Mouse (Mus musculus) limb, embryonic 11.5 days (tissue): ENCODE results near the gene Calcoco1. TPM values are rescaled to one million over a fixed set of nuclear protein-coding genes. Genes with fewer than 3 reads are reported as not detected.

ENCODE experiments used
- ATAC-seq: fragments of 200-750 bp; cut with Nextera tagmentation; 2 replicates; pipeline ENCODE4 v1.8.0; 2017; ENCODE audit warnings: low read depth; ENCODE audit not compliant: insufficient number of reproducible peaks, low FRiP score, low TSS enrichment
- DNase-seq: peaks from one replicate; pipeline ENCODE4 v3.0.0-alpha.2; 2015; ENCODE audit warnings: low spot score
- H3K27ac ChIP-seq: fragments of 300-500 bp; sonication (generic); replicated peaks from 2 replicates; pipeline ENCODE4 v1.5.1; 2014; ENCODE audit warnings: low read depth, mild to moderate bottlenecking, low read length
- H3K27me3 ChIP-seq: fragments of 300-500 bp; sonication (generic); 2 replicates; pipeline ENCODE4 v1.6.1; 2014; ENCODE audit warnings: mild to moderate bottlenecking, low read length, mixed read lengths; ENCODE audit not compliant: control insufficient read depth, insufficient read depth
- H3K36me3 ChIP-seq: fragments of 300-500 bp; sonication (generic); 2 replicates; pipeline ENCODE4 v1.6.1; 2014; ENCODE audit warnings: mild to moderate bottlenecking, low read length, moderate library complexity, mixed read lengths; ENCODE audit not compliant: control insufficient read depth, insufficient read depth
- H3K4me1 ChIP-seq: fragments of 300-500 bp; sonication (generic); 2 replicates; pipeline ENCODE4 v1.6.1; 2014; ENCODE audit warnings: low read length, mixed read lengths; ENCODE audit not compliant: control insufficient read depth, insufficient read depth
- H3K4me2 ChIP-seq: fragments of 300-500 bp; sonication (generic); 2 replicates; pipeline ENCODE4 v1.6.1; 2014; ENCODE audit warnings: low read depth, mild to moderate bottlenecking, moderate library complexity; ENCODE audit not compliant: severe bottlenecking
- H3K4me3 ChIP-seq: fragments of 300-500 bp; sonication (generic); 2 replicates; pipeline ENCODE4 v1.5.1; 2014; ENCODE audit warnings: low read depth, low read length
- H3K9ac ChIP-seq: fragments of 300-500 bp; sonication (generic); 2 replicates; pipeline ENCODE4 v1.6.1; 2014; ENCODE audit warnings: mild to moderate bottlenecking, low read length
- H3K9me3 ChIP-seq: fragments of 300-500 bp; sonication (generic); 2 replicates; pipeline ENCODE4 v1.6.1; 2016; ENCODE audit warnings: low read length; ENCODE audit not compliant: control insufficient read depth
- WGBS: fragments of 180-500 bp; shearing (Covaris S2); extraction: QIAGEN DNeasy Blood & Tissue Kit; methylation state at CpG from one replicate; pipeline ENCODE4 v1.1.7; 2014; 5-methylcytosine and 5-hydroxymethylcytosine counted together
- polyA plus RNA-seq: library from polyadenylated mRNA; unstranded; fragments of >200 nt; fragmentation: Nextera tagmentation; extraction: Ambion mirVana; gene quantifications from 2 replicates; pipeline ENCODE4 v1.2.1, GENCODE M21; 2014

Gene Calcoco1
- 34.4 and 36.4 TPM in 2 replicates for polyA plus RNA-seq

GRCm38 (mm10) chr15:102721980-102722475 lies at the start of gene Calcoco1:
Gene Calcoco1, minus strand, starts transcription at chr15:102722178.
- ATAC-seq (peak; percentile 98), DNase-seq (peak; percentile 99)
- Histone ChIP-seq H3K4me2 (peak within 1 kb of the TSS; percentile 49), H3K27ac (no peak within 1 kb of the TSS), H3K4me3 (peak within 1 kb of the TSS; percentile 31), H3K36me3 (no peaks in the 10 kb centered on the region), H3K4me1 (no peaks in the 10 kb centered on the region), H3K27me3 (no peaks in the 10 kb centered on the region), H3K9me3 (no peaks in the 10 kb centered on the region), H3K9ac (0 out of 2 replicates have a peak within 1 kb of the TSS, but pooled peaks have one; percentile 0)
- WGBS = 1% methylated on average over 27 of the region's 27 CpGs

DNA sequence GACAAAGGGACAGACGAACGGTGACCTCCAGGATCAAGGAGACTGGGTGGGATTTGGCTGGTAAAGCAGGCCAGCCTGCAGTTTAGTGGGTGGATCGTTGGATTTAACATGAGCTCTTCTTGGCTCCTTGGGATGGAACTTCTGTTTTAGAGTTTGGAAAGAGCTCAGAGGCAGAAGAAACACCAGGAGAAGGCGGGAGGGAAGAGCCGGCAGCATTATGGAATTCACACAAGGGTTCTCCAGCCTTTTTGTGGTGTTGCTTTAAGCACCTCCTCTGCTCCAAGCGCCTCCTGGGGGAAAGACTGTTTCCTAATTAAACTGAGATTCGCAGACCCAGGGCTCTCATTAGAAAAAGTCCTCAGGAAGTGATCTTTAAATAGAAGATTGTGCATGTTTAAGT lies 48.9 kb upstream of the Calcoco1 start:
- 45% methylated on average over 7 of the region's 7 CpGs for WGBS
- Histone ChIP-seq H3K9ac (no peak overlapping the region), H3K4me2 (no peak overlapping the region), H3K27me3 (no peaks in the 10 kb centered on the region), H3K27ac (no peak overlapping the region), H3K9me3 (no peaks in the 10 kb centered on the region), H3K36me3 (no peaks in the 10 kb centered on the region), H3K4me3 (no peak overlapping the region), H3K4me1 (no peaks in the 10 kb centered on the region)
- ATAC-seq = no peak
- no peak for DNase-seq

DNA sequence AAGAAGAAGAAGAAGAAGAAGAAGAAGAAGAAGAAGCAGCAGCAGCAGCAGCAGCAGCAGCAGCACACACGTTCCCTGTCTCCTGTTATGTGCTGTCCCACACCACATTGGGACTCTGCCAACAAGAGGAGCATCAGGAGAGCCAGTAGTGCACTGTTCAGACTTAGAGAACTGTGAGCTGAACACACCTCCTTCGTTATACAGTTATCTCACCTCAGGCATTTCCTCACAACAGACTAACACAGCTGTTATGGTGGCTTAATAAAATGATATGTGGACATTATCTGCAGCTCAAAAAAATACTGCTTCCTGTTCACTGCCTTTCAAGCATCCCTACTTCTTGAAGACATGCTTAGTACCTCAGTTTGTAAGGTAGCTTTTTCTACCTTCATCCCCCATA lies 43.2 kb upstream of the Calcoco1 start:
- no peak overlapping the region for H3K4me3 ChIP-seq
- no peak overlapping the region for H3K4me2 ChIP-seq
- no peak overlapping the region for H3K27ac ChIP-seq
- ATAC-seq (no peak), DNase-seq (no peak)
- WGBS = 50% methylated on average over 2 of the region's 2 CpGs
- H3K36me3 ChIP-seq = no peaks in the 10 kb centered on the region
- no peaks in the 10 kb centered on the region for H3K4me1 ChIP-seq
- H3K27me3 ChIP-seq = no peaks in the 10 kb centered on the region
- no peaks in the 10 kb centered on the region for H3K9me3 ChIP-seq
- no peak overlapping the region for H3K9ac ChIP-seq

DNA sequence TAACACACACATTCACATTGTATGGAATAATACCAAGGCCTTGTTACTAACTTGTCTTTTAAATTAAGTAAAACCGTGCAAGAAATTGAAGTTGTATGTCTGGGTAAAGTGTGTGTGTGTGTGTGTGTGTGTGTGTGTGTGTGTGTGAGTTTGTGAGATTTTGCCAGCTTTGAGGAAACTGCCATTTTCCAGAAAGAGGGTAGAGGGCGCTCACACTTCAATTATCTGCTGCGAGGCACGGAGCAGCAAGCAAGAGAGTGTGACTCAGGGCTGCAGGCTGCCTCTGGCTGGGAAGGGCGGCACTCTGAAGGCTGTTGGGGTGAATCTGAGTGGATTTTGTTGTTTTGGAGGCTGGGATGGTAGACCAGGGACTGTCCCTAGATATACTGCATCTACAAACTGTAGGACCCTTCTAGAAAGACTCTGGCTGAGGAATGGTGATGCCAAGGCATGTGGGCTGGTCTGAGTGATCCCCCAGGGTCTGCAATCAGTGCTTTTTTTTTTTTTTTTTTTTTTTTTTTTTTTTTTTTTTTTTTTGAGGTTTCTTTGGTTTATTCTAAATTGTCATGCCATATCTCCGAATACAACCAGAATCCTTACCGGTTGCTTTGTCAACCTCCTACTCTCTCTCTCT lies 39.9 kb upstream of the Calcoco1 start:
- DNase-seq (peak; percentile 74), ATAC-seq (0 out of 2 replicates have a peak, but pooled peaks have one; percentile 35)
- H3K4me2 ChIP-seq = no peak overlapping the region
- 13% methylated on average over 7 of the region's 7 CpGs for WGBS
- no peaks in the 10 kb centered on the region for H3K9me3 ChIP-seq
- no peaks in the 10 kb centered on the region for H3K27me3 ChIP-seq
- H3K36me3 ChIP-seq = no peaks in the 10 kb centered on the region
- no peak overlapping the region for H3K9ac ChIP-seq
- no peaks in the 10 kb centered on the region for H3K4me1 ChIP-seq
- H3K27ac ChIP-seq = no peak overlapping the region
- H3K4me3 ChIP-seq = no peak overlapping the region

DNA sequence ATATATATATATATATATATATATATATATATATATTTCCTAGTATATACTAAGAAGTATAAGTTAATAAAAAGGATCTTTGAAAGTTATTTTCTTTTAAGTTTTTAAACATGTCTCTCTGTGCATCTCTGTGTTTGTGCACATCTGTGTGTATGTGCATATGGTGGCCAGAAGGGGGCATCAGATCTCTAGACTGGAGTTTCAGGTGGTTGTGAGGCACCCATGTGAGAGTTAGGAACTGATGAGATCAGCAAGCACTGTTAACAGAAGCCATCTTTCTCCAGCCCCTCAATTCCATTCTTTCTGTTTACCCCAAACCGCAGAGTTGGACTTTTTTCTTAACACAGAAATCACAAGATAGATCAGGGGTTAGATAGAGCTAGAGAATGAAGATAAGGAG lies 35.7 kb upstream of the Calcoco1 start:
- DNase-seq (no peak), ATAC-seq (no peak)
- Histone ChIP-seq H3K4me3 (no peak overlapping the region), H3K9ac (no peak overlapping the region), H3K27ac (no peak overlapping the region), H3K4me2 (no peak overlapping the region), H3K9me3 (no peaks in the 10 kb centered on the region), H3K4me1 (peaks cover 19% of the 10 kb centered on the region), H3K27me3 (no peaks in the 10 kb centered on the region), H3K36me3 (no peaks in the 10 kb centered on the region)
- 100% methylated on average over 1 of the region's 1 CpGs for WGBS

GRCm38 (mm10) chr15:102755053-102755452 lies 33.1 kb upstream of the Calcoco1 start:
- H3K27ac ChIP-seq = peak overlapping the region; percentile 30; the same call in 1 of the 2 replicates
- ATAC-seq (0 out of 2 replicates have a peak, but pooled peaks have one; percentile 8), DNase-seq (peak; percentile 63)
- H3K9me3 ChIP-seq = no peaks in the 10 kb centered on the region
- H3K4me3 ChIP-seq = no peak overlapping the region
- peak overlapping the region; percentile 19; the same call in 1 of the 2 replicates for H3K4me2 ChIP-seq
- H3K4me1 ChIP-seq = peaks cover 39% of the 10 kb centered on the region
- H3K27me3 ChIP-seq = no peaks in the 10 kb centered on the region
- 17% methylated on average over 5 of the region's 5 CpGs for WGBS
- no peaks in the 10 kb centered on the region for H3K36me3 ChIP-seq
- no peak overlapping the region for H3K9ac ChIP-seq

DNA sequence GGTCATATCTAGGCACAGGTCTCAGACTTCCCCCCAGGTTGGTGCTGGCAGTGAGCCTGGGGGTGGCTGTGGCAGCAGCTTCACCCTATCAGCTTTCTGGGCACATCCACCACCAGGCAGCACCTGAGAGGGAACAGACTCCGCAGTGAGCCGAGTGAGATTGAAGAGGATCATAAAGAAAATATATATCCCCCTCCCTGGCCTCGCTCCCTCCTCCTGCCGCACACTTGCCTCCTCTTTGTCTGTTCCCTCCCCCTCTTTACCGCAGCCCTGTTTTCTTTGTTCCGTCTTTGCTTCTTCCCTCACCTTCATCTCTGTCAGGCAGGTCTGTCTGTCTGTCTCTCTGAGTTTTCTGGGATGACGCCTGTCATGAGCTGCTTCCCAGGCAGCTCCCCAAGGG lies 32.4 kb upstream of the Calcoco1 start:
- ATAC-seq = no peak
- 29% methylated on average over 7 of the region's 7 CpGs for WGBS

DNA sequence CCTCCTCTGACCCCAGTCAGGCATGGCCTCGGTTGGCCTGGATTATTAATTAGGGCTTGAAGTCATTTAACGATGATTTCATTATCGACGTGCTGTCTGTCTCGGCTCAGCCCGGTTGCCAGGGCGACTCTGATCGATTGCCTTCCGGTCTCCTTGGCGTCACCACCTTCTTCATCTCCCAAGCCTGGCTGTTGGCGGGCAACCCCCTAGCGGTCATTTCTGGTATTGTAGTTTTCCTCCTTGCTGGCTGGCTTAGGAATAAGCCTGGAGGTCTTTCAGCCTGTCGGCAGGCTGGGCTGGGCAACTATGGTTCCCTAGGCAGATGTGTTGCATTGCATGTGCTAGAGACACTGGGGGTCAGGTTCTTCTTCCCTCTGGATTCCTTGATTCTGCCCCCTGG lies 31.2 kb upstream of the Calcoco1 start:
- DNase-seq (peak; percentile 94), ATAC-seq (0 out of 2 replicates have a peak, but pooled peaks have one; percentile 28)
- WGBS = 4% methylated on average over 13 of the region's 13 CpGs
- H3K27me3 ChIP-seq = 0 out of 2 replicates have a peak, but pooled peaks cover 5% of the 10 kb centered on the region
- H3K4me3 ChIP-seq = no peak overlapping the region
- no peak overlapping the region for H3K9ac ChIP-seq
- H3K9me3 ChIP-seq = no peaks in the 10 kb centered on the region
- H3K36me3 ChIP-seq = no peaks in the 10 kb centered on the region
- peak overlapping the region; percentile 27 for H3K4me2 ChIP-seq
- H3K4me1 ChIP-seq = peaks cover 47% of the 10 kb centered on the region
- H3K27ac ChIP-seq = peak overlapping the region; percentile 62

More for the DNA sequence above, 32.4 kb upstream of the Calcoco1 start:
- no peak overlapping the region for H3K4me3 ChIP-seq
- H3K9me3 ChIP-seq = no peaks in the 10 kb centered on the region
- no peak overlapping the region for H3K9ac ChIP-seq
- peaks cover 39% of the 10 kb centered on the region for H3K4me1 ChIP-seq
- H3K27me3 ChIP-seq = no peaks in the 10 kb centered on the region
- no peak overlapping the region for H3K4me2 ChIP-seq
- no peaks in the 10 kb centered on the region for H3K36me3 ChIP-seq
- peak; percentile 34 for DNase-seq
- H3K27ac ChIP-seq = 0 out of 2 replicates have a peak overlapping the region, but pooled peaks have one; percentile 0
